Mouse (Mus musculus) embryonic facial prominence, embryonic 12.5 days (tissue): ENCODE results near the gene Xpo5. TPM values are rescaled to one million over a fixed set of nuclear protein-coding genes. Genes with fewer than 3 reads are reported as not detected.

Experiments used
- microRNA counts: library from miRNA; unstranded; fragments of <30 nt; microRNA quantifications from one replicate; lab custom pipeline; 2017
- microRNA-seq: library from miRNA; unstranded; fragments of <30 nt; microRNA quantifications from one replicate; pipeline ENCODE4, GENCODE M21; 2017
- polyA plus RNA-seq: library from polyadenylated mRNA; unstranded; fragments of >200 nt; fragmentation: Nextera tagmentation; extraction: Ambion mirVana; gene quantifications from 2 replicates; pipeline ENCODE4 v1.2.1, GENCODE M21; 2016

The Xpo5 gene
- polyA plus RNA-seq, 1 experiment from 2014 or later: 56.3 TPM

MicroRNAs encoded within 50 kb of the gene (microRNA counts, 519-probe panel; counts per million panel counts)
- 460 counts per million, percentile 65 among the panel's probes with 10 or more counts for microRNA mmu-miR-693-3p (lab: Ali Mortazavi, UCI)
- 460 counts per million, percentile 65 among the panel's probes with 10 or more counts for microRNA mmu-miR-693-5p (lab: Ali Mortazavi, UCI)

Small RNAs within 50 kb of the gene (microRNA-seq; reads per million reads assigned to microRNA genes)
- 1.1 reads per million for gene Mir693

Other genes with a start within 250 kb of the Xpo5 start
- 5.2 and 6.7 TPM in 2 replicates for gene Vegfa, start 170.4 kb upstream of the Xpo5 start, polyA plus RNA-seq
- gene Mrps18a, start 91.8 kb upstream of the Xpo5 start, polyA plus RNA-seq: 136 and 138 TPM in 2 replicates
- gene Rsph9, start 58.6 kb upstream of the Xpo5 start, polyA plus RNA-seq: 11.7 and 12.2 TPM in 2 replicates
- 33.0 and 33.7 TPM in 2 replicates for gene Mad2l1bp, start 49.2 kb upstream of the Xpo5 start, polyA plus RNA-seq
- gene Gtpbp2, start 41.8 kb upstream of the Xpo5 start, polyA plus RNA-seq: 48.8 and 50.2 TPM in 2 replicates
- gene Polh, start 137 bp upstream of the Xpo5 start, polyA plus RNA-seq: 16.3 and 16.6 TPM in 2 replicates
- 100 and 102 TPM in 2 replicates for gene Polr1c, start 45.3 kb downstream of the Xpo5 start, polyA plus RNA-seq
- gene Yipf3, start 45.3 kb downstream of the Xpo5 start, polyA plus RNA-seq: 82.5 and 86.2 TPM in 2 replicates
- gene Lrrc73, start 50.7 kb downstream of the Xpo5 start, polyA plus RNA-seq: 1.2 and 1.4 TPM in 2 replicates
- 64.0 and 66.4 TPM in 2 replicates for gene Tjap1, start 80.2 kb downstream of the Xpo5 start, polyA plus RNA-seq
- 4.5 and 5.5 TPM in 2 replicates for gene Dlk2, start 94.6 kb downstream of the Xpo5 start, polyA plus RNA-seq
- 7.6 and 8.3 TPM in 2 replicates for gene Abcc10, start 125.6 kb downstream of the Xpo5 start, polyA plus RNA-seq
- 16.9 and 18.2 TPM in 2 replicates for gene Zfp318, start 180.9 kb downstream of the Xpo5 start, polyA plus RNA-seq
- 1.0 and 1.2 TPM in 2 replicates for gene Crip3, start 226.1 kb downstream of the Xpo5 start, polyA plus RNA-seq
- gene Slc22a7, start 235.7 kb downstream of the Xpo5 start, polyA plus RNA-seq: not detected in 2 replicates